Mouse (Mus musculus): ENCODE results near the gene Faap100. TPM values are rescaled to one million over a fixed set of nuclear protein-coding genes. Genes with fewer than 3 reads are reported as not detected.
"Not testable (repeated sequence)": the region's sequence is repeated elsewhere in the genome, so short reads cannot be mapped to it uniquely, and the experiment has no call there.

Gene Faap100
- polyA plus RNA-seq, 1 experiment from 2014 or later: 74.6 TPM

DNA sequence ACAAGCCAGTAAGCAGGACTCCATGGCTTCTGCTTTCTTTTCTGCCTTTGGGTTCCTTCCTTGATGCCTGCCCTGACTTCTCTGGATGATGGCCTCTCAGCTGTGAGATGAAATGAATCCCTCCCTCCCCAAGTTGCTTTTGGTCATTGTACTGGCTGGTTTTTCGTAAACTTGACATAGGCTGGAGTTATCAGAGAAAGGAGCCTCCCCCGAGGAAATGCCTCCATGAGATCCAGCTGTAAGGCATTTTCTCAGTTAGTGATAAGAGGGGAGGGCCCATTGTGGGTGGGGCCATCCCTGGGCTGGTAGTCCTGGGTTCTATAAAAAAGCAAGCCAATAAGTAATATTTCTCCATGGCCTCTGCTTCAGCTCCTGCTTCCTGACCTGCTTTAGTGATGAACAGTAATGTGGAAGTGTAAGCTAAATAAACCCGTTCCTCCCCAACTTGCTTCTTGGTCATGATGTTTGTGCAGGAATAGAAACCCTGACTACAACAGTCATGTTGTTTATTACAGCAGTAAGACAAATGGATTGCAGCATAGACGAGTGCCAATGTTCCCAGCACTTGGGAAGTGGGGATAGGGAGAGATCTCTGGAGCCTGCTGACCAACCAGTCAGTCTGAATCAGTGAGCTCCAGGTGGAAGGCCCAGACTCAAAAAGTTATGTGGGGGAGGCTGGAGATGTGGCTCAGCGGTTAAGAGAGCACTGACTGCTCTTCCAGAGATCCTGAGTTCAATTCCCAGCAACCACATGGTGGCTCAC, 23.1 kb downstream of the Faap100 start:
- Histone ChIP-seq H3K9me3 (no peaks in the 10 kb centered on the region), H3K9ac (no peak overlapping the region), H3K27ac (no peak overlapping the region), H3K36me3 (no peaks in the 10 kb centered on the region), H3K4me3 (no peak overlapping the region), H3K4me1 (replicated peaks) (peaks cover 71% of the 10 kb centered on the region), H3K27me3 (no peaks in the 10 kb centered on the region), H3K4me2 (no peak overlapping the region)
- WGBS: 78% methylated on average over 5 of the region's 5 CpGs
- ATAC-seq (ENCODE audit: low FRiP score): no peak

DNA sequence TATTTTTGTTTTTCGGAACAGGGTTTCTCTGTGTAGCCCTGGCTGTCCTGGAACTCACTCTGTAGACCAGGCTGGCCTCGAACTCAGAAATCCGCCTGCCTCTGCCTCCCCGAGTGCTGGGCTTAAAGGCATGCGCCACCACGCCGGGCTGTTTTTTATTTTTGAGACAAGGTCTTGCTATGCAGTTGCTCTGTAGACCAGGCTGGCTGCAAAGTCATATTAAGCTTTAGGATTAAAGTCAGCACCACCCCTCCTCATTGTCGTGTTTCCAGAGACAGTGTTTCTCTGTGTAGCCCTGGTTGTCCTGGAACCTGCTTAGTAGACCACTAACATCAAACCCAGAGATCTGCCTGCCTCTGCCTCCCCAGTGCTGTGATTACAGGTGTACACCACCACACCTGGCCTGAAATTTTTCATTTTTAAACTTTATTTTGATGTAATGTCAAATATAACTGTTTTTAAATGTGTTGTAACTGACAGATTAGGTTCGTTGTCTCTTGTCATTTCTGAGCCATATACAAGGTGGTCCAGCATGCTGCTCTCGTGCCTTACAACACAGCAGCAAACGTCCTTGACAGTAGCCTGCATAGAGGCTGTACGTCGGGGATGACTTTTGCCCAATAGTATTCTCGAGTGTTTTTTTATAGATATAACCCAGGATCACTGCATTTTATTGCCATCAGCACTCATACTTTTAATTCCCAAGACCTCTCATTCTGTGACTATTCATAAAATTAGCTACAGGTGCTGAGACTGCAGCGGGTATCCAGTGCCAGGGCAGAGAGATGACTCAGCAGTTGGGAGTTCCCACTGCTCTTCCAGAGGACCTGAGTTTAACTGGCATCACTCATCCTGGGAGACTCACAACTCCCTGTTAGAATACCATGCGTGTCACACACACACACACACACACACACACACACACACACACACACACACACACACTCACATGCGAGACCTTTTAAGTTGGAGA, 24.0 kb downstream of the Faap100 start:
- H3K4me3 ChIP-seq: no peak overlapping the region
- H3K4me2 ChIP-seq: no peak overlapping the region
- H3K9me3 ChIP-seq: no peaks in the 10 kb centered on the region
- H3K4me1 ChIP-seq (replicated peaks): peaks cover 70% of the 10 kb centered on the region
- H3K36me3 ChIP-seq: no peaks in the 10 kb centered on the region
- no peaks in the 10 kb centered on the region for H3K27me3 ChIP-seq
- no peak for ATAC-seq (ENCODE audit: low FRiP score)
- H3K27ac ChIP-seq: no peak overlapping the region
- WGBS: 91% methylated on average over 17 of the region's 17 CpGs
- H3K9ac ChIP-seq: no peak overlapping the region

DNA sequence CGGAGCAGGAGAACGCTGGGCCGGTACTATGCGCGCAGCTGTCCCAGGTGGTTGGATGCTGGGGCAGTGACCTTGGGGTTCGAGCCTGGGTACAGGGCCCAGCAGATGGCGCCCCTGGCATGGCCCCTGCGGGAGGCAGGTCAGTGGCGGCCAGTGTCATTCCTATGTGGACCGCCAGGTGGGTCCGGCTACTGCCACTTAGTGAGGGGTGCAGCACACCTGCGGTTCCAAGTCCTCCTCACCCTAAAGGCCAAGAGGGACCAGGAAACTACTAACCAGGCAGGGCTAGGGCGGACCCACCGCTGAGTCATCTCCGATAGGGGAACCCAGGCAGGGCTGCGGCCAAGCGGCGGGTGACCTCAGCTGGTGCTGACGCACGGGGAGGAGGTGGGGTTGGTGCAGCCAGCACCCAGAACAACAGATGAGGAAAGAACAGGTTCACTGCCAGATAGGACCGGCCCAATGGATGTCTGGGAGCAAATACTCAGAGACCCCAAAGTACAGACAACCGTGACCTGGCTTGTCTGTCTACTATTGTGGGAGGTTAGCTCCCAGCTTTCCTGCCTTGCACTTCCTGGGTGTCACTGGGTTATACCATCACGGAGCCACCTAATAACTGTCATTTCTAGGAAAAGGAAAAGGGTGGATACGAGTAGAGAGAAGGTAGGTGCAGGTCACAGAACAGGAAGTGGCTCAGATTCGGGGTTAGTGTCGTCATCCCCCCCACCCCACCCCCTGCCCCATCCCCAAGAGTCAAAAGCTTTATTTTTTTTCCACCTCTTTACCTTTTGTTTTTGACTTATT, 24.9 kb downstream of the Faap100 start:
- H3K27ac ChIP-seq: no peak overlapping the region
- no peaks in the 10 kb centered on the region for H3K27me3 ChIP-seq
- H3K4me2 ChIP-seq: peak overlapping the region; percentile 13; the same call in 1 of the 2 replicates
- no peak overlapping the region for H3K4me3 ChIP-seq
- 26% methylated on average over 26 of the region's 26 CpGs for WGBS
- ATAC-seq (ENCODE audit: low FRiP score): no peak
- no peaks in the 10 kb centered on the region for H3K9me3 ChIP-seq
- H3K4me1 ChIP-seq (replicated peaks): peaks cover 68% of the 10 kb centered on the region
- no peak overlapping the region for H3K9ac ChIP-seq
- H3K36me3 ChIP-seq: no peaks in the 10 kb centered on the region

DNA sequence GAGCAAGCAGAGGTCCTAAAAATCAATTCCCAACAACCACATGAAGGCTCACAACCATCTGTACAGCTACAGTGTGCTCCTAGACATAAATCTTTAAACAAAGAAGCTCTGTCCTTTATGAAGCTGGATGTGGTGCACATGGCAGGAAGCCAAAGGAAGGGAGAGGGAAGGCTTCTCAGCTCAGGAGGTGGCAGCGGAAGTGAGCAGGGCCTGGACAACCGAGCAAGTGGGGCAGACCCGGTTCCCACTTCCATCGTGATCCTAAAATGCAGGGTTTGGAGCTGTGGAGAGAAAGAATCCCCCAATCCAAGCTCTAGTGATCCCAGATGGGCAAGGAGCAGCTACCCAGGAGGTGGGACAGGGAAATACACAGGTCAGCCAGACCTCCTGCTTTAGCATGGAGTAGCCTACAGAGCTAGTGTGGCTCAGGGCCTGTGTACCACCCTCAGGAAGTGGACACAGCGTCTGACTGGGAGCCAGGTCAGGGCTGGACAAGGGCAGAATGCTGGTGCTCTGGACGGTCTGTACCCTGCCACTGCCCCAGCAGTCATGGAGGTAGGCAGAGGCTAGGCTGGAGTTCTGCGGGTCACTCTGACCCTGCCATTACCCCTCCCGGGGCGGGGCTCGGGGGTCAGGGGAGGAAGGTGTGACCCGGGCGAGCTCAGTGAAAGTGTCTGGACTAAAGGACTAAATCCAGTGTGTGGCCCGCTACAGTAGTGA, 25.8 kb downstream of the Faap100 start:
- H3K4me2 ChIP-seq: no peak overlapping the region
- ATAC-seq (ENCODE audit: low FRiP score): no peak
- H3K27me3 ChIP-seq: no peaks in the 10 kb centered on the region
- no peaks in the 10 kb centered on the region for H3K36me3 ChIP-seq
- peak overlapping the region; percentile 100 for H3K27ac ChIP-seq
- 0 out of 2 replicates have a peak overlapping the region, but pooled peaks have one; percentile 58 for H3K9ac ChIP-seq
- 59% methylated on average over 13 of the region's 13 CpGs for WGBS
- H3K4me3 ChIP-seq: no peak overlapping the region
- H3K4me1 ChIP-seq (replicated peaks): peaks cover 58% of the 10 kb centered on the region
- no peaks in the 10 kb centered on the region for H3K9me3 ChIP-seq

DNA sequence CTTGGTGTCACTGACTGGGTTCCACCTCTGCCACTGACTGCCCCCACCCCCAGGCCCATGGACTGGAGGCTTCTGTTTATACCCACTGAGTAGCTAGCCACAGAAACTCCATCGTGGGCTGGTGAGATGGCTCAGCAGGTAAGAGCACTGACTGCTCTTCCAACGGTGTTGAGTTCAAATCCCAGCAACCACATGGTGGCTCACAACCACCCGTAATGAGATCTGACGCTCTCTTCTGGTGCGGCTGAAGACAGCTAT, 26.5 kb downstream of the Faap100 start:
- H3K27me3 ChIP-seq; H3K9ac ChIP-seq; H3K4me3 ChIP-seq; H3K36me3 ChIP-seq; H3K9me3 ChIP-seq; ATAC-seq (ENCODE audit: low FRiP score); H3K4me2 ChIP-seq: not testable (repeated sequence)
- WGBS: 89% methylated on average over 5 of the region's 5 CpGs
- H3K4me1 ChIP-seq (replicated peaks): peaks cover 52% of the 10 kb centered on the region
- H3K27ac ChIP-seq: peak overlapping the region; percentile 100

DNA sequence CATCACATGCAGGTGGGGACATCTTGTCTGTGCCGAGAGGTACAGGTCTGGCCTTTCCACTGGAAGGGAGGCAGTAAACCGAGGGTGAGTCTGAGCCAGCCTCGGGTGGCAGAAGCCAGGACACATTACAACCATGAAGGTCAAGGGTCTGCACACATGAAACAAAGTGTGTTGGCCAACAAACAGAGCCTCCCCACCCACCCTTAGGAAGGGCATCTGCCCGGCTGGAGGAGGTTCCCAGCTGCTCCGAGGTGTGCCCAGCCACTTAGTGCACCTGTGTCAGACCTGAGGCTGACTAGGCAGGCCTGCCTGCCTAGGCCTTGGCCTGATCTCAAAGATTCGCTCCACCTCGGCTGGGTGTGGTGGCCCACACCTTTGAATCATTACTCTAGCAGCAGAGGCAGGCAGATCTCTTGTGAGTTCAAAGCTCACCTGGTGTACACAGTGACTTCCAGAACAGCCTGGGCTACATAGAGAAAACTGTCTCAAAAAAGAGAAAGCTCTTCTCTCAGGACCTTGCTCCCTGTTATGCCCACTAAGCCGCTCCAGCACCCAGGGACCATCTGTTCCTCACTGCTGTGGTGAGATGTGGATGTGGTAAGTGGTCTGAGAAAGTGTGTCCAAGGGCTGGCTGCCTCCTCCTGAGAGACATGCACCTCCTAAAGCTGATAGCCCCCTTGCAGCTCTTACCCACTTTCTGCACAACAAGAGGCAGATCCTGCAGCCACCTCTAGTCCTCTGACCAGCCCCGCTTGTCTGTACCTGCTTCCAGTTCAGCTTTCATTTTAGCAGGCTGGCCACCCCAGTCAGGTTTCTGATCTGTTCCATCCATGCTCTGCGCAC, 27.1 kb downstream of the Faap100 start:
- Histone ChIP-seq H3K4me3 (no peak overlapping the region), H3K4me2 (peak overlapping the region; percentile 95), H3K27ac (peak overlapping the region; percentile 100), H3K36me3 (peaks cover 6% of the 10 kb centered on the region), H3K9me3 (no peaks in the 10 kb centered on the region), H3K9ac (peak overlapping the region; percentile 100), H3K27me3 (no peaks in the 10 kb centered on the region), H3K4me1 (replicated peaks) (peaks cover 51% of the 10 kb centered on the region)
- ATAC-seq (ENCODE audit: low FRiP score): no peak
- WGBS: 87% methylated on average over 10 of the region's 10 CpGs

DNA sequence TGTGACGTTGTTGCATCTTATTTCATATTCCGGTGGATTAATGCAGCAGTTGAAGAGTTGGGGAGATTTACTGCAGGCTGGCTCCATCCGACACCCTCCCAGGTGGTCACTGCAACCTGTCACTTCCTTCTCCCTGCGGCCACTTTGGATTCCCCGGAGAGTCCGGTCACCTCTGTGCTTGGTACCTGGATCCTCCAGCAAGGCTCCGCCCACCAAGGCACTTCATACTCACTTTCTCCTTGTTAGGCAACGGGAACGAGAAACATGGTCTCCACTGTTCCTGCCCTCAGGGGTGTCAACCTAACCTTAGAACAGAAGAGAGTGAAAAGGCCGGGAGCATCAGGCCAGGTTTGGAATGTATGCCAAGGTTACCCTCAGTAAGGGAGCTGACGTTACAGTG, 27.9 kb downstream of the Faap100 start:
- 21% methylated on average over 11 of the region's 11 CpGs for WGBS
- no peaks in the 10 kb centered on the region for H3K27me3 ChIP-seq
- peaks cover 9% of the 10 kb centered on the region for H3K36me3 ChIP-seq
- H3K4me1 ChIP-seq (replicated peaks): peaks cover 52% of the 10 kb centered on the region
- H3K4me2 ChIP-seq: peak overlapping the region; percentile 95
- peak overlapping the region; percentile 100 for H3K9ac ChIP-seq
- H3K9me3 ChIP-seq: no peaks in the 10 kb centered on the region
- H3K4me3 ChIP-seq: peak overlapping the region; percentile 100
- peak overlapping the region; percentile 100 for H3K27ac ChIP-seq
- ATAC-seq (ENCODE audit: low FRiP score): no peak

DNA sequence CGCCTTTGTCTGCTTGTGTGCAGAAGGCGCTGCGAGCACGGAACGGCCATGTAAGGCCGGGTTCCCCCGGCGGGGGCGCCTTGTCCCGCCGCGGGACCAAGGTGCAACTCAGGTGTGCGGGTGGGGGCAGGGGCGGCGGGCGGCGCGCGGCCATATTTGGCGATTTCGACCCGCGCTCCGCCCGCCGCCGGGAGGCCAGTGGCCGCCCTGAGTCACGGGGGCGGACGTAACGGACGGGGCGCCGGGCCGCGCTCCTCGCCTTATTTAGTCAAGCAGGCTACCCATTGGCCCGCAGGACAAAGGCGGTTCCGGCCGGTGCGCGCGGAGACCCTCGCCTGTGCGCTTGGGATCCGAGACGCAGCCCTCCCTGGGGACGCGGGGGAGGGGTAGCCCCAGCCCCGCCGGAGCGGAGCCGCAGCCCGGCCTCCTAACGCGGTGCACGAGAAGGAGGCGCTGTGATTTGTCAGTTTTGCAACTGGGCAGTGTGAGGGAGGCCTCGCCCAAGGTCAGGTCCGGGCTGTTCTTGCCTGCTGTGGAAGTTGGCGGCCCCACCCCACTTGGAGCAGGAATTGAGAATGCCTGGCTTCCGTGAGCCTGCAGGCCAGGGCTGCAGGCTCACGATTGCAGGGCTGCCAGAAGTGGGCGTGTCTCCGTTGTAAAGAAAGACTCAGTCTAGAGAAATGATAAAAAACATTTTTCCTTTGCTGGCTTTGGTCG, 28.4 kb downstream of the Faap100 start:
- peak overlapping the region; percentile 100 for H3K27ac ChIP-seq
- peak overlapping the region; percentile 95 for H3K4me2 ChIP-seq
- no peaks in the 10 kb centered on the region for H3K9me3 ChIP-seq
- peak overlapping the region; percentile 100 for H3K4me3 ChIP-seq
- peaks cover 56% of the 10 kb centered on the region for H3K4me1 ChIP-seq (replicated peaks)
- under 1% methylated on average over 58 of the region's 68 CpGs for WGBS
- H3K9ac ChIP-seq: peak overlapping the region; percentile 100
- peaks cover 13% of the 10 kb centered on the region for H3K36me3 ChIP-seq
- H3K27me3 ChIP-seq: no peaks in the 10 kb centered on the region
- ATAC-seq (ENCODE audit: low FRiP score): peak; percentile 66

DNA sequence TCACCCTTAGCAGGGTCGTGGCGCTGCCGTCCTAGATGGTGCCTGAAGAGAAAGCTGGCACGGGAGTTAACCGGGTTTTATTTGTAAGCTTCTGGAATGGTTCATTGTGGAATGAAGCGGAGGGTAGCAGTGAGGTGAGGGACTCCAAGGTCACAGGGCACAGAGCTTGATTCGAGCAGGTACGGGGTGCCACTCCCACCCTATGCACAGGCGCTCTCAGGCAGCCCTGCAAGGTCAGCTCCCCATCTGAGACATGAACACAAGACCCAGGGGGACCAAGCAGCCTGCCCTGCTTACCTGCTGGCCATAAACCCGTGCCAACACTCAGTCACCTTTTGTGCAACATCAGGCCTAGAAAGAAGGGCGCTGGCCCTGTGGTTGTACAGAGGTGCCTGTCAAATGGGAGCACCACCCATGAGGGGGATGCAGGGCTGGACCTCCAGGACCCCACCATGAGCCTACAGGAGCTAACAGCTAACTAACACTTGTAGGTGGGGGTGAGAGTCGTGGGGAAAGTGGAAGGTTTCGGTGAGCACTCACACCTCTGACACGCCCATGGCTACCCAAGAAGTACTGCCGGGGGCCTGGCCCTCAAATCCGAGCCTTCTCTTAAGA, 29.1 kb downstream of the Faap100 start:
- H3K27me3 ChIP-seq: no peaks in the 10 kb centered on the region
- WGBS: 2% methylated on average over 16 of the region's 16 CpGs
- peak overlapping the region; percentile 100 for H3K4me3 ChIP-seq
- peak overlapping the region; percentile 100 for H3K27ac ChIP-seq
- H3K9me3 ChIP-seq: no peaks in the 10 kb centered on the region
- peak overlapping the region; percentile 95 for H3K4me2 ChIP-seq
- peaks cover 63% of the 10 kb centered on the region for H3K4me1 ChIP-seq (replicated peaks)
- H3K36me3 ChIP-seq: peaks cover 19% of the 10 kb centered on the region
- peak overlapping the region; percentile 100 for H3K9ac ChIP-seq
- peak; percentile 0; the same call in 1 of the 2 replicates for ATAC-seq (ENCODE audit: low FRiP score)

DNA sequence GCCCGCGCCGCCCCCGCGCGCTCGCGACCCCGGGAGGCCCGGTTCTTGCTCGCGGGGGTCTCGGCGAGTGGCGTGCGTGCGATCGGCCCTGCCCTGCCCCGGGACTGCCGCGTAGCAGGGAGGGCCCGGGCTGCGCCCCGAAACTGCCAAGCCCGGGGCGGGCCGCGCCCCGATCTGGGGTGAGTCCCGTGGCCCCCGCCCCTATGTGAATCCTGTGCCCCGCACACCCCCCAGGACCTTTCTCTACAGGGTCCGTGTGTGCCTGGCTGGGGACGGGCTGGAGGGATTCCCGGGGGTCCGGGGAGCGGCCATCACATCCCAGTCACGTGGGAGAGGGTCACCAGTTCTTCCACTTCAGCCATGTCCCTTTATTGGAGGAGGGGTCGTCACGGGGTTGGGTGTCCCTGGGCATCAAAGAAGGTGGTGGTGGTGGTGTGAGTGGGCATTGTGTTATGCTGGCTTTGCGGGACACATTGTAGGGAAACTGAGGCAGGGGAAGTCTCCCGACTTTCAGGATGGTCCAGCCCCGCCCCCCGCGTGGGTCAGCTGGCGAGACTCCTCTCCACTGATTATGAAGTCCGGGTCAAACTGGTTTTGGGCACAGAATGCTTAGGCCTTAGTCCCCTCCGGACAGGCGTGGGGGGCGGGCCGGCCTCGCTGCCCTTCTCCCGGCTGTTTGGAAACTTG, 29.7 kb downstream of the Faap100 start:
- Histone ChIP-seq H3K4me3 (peak overlapping the region; percentile 100), H3K9ac (peak overlapping the region; percentile 100), H3K36me3 (peaks cover 23% of the 10 kb centered on the region), H3K4me2 (peak overlapping the region; percentile 95), H3K27me3 (no peaks in the 10 kb centered on the region), H3K9me3 (no peaks in the 10 kb centered on the region), H3K4me1 (replicated peaks) (peaks cover 67% of the 10 kb centered on the region), H3K27ac (peak overlapping the region; percentile 100)
- peak; percentile 12 for ATAC-seq (ENCODE audit: low FRiP score)
- 1% methylated on average over 48 of the region's 53 CpGs for WGBS

Measured in hindbrain, embryonic 13.5 days (tissue).